Mouse (Mus musculus) midbrain, embryonic 11.5 days (tissue): Measurements from ENCODE around the gene Ncor2. TPM values are rescaled to one million over a fixed set of nuclear protein-coding genes. Genes with fewer than 3 reads are reported as not detected.

Source experiments
- ATAC-seq: fragments of 200-750 bp; cut with Nextera tagmentation; 2 replicates; pipeline ENCODE4 v1.8.0; 2017; ENCODE audit warnings: moderate TSS enrichment, moderate library complexity; ENCODE audit not compliant: low FRiP score
- DNase-seq: peaks from one replicate; pipeline ENCODE4 v3.0.0; 2015; ENCODE audit warnings: low spot score; ENCODE audit errors: missing footprints
- H3K27ac ChIP-seq: fragments of 300-500 bp; sonication (generic); 2 replicates; pipeline ENCODE4 v1.5.1; 2014; ENCODE audit warnings: low read depth, low read length
- H3K27me3 ChIP-seq: fragments of 300-500 bp; sonication (generic); 2 replicates; pipeline ENCODE4 v1.6.1; 2014; ENCODE audit warnings: mild to moderate bottlenecking, low read length, moderate library complexity, mixed read lengths; ENCODE audit not compliant: control insufficient read depth, insufficient read depth
- H3K36me3 ChIP-seq: fragments of 300-500 bp; sonication (generic); 2 replicates; pipeline ENCODE4 v1.6.1; 2014; ENCODE audit warnings: mild to moderate bottlenecking, low read length, moderate library complexity, mixed read lengths; ENCODE audit not compliant: control insufficient read depth, insufficient read depth
- H3K4me1 ChIP-seq: fragments of 300-500 bp; sonication (generic); 2 replicates; pipeline ENCODE4 v1.6.1; 2014; ENCODE audit warnings: low read length; ENCODE audit not compliant: control insufficient read depth, insufficient read depth
- H3K4me2 ChIP-seq: fragments of 300-500 bp; sonication (generic); 2 replicates; pipeline ENCODE4 v1.6.1; 2014; ENCODE audit warnings: mild to moderate bottlenecking, moderate library complexity
- H3K4me3 ChIP-seq: fragments of 300-500 bp; sonication (generic); 2 replicates; pipeline ENCODE4 v1.5.1; 2014; ENCODE audit warnings: low read depth, low read length
- H3K9ac ChIP-seq: fragments of 300-500 bp; sonication (generic); 2 replicates; pipeline ENCODE4 v1.6.1; 2014; ENCODE audit warnings: low read length
- H3K9me3 ChIP-seq: fragments of 300-500 bp; sonication (generic); 2 replicates; pipeline ENCODE4 v1.6.1; 2016; ENCODE audit warnings: low read length; ENCODE audit not compliant: control insufficient read depth
- WGBS: fragments of 180-500 bp; shearing (Covaris S2); extraction: QIAGEN DNeasy Blood & Tissue Kit; methylation state at CpG from one replicate; pipeline ENCODE4 v1.1.7; 2014; 5-methylcytosine and 5-hydroxymethylcytosine counted together
- polyA plus RNA-seq: library from polyadenylated mRNA; unstranded; fragments of >200 nt; fragmentation: Nextera tagmentation; extraction: Ambion mirVana; gene quantifications from 2 replicates; pipeline ENCODE4 v1.2.1, GENCODE M21; 2014

Gene Ncor2
- 13.4 and 14.7 TPM in 2 replicates for polyA plus RNA-seq

DNA sequence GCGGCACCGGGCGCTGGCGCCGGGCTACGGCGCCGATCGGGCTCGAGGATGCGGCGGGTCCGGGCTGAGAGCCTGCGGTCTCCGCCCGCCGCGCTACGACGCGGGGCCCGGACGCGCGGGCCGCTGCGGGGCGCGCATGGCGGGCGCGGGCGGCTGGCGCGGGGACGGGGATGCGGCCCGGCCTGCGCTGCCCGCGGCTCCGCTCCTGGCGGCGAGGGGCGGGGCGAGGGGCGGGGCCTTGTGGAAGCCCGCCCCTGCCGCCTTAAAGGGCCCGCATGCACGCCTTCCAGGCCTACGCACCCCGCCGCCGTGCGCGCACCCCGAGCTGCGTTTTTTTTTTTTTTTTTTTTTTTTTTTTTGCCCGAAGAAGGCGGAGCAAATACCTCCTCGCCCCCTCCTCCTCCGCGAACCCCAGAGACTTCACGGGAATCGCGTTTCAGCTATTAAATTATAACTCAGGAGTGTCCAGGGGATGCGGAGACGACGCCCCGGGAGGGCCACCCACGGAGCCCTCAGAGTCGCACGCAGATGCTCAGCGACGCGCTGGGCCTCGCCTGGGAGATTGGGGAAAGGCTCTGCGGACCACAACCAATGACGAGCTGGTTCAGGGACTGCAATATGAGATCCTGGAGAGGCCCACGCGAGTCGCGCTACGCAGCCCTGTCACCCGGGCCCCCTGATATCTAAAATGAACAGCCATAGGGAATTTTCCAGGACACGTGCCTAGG, at the start of gene Ncor2:
Ncor2 (minus strand) TSS at position 213 of the 728 bp plus-strand sequence.
- Histone ChIP-seq H3K4me1 (peaks cover 45% of the 10 kb centered on the region), H3K36me3 (no peaks in the 10 kb centered on the region)

DNA sequence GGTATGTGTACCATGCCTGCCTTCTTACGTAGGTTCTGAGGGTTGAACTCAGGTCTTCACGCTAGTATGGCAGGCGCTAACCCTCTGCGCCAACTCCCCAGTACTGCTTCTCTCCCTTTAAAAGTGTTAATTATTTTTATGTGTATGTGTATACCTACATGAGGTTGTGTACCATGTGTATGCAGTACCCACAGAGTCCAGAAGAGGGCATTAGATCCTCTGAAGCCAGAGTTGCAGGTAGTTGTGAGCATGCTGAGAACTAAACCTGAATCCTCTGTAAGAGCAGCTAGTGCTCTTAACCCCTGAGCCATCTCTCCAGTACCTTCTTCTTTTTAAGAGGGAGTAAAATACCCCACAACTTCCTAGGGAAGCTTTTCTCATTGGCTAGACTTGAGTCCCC, 48.7 kb upstream of the Ncor2 start:
- DNase-seq, result no peak
- H3K4me1 ChIP-seq, result peaks cover 6% of the 10 kb centered on the region
- ATAC-seq, result no peak
- H3K27me3 ChIP-seq, result no peaks in the 10 kb centered on the region
- 97% methylated on average over 4 of the region's 4 CpGs for WGBS
- H3K4me2 ChIP-seq, result no peak overlapping the region
- H3K4me3 ChIP-seq, result no peak overlapping the region
- H3K9ac ChIP-seq, result no peak overlapping the region
- H3K9me3 ChIP-seq, result no peaks in the 10 kb centered on the region
- H3K27ac ChIP-seq, result no peak overlapping the region
- H3K36me3 ChIP-seq, result no peaks in the 10 kb centered on the region

More for the DNA sequence above, at the start of gene Ncor2:
- ATAC-seq (peak; percentile 82), DNase-seq (peak; percentile 99)
- WGBS, result under 1% methylated on average over 63 of the region's 87 CpGs
- peak within 1 kb of the TSS; percentile 90 for H3K4me3 ChIP-seq
- H3K27me3 ChIP-seq, result peaks cover 2% of the 10 kb centered on the region
- H3K9ac ChIP-seq, result peak within 1 kb of the TSS; percentile 86
- H3K27ac ChIP-seq, result peak within 1 kb of the TSS; percentile 86
- H3K9me3 ChIP-seq, result no peaks in the 10 kb centered on the region
- peak within 1 kb of the TSS; percentile 96 for H3K4me2 ChIP-seq

DNA sequence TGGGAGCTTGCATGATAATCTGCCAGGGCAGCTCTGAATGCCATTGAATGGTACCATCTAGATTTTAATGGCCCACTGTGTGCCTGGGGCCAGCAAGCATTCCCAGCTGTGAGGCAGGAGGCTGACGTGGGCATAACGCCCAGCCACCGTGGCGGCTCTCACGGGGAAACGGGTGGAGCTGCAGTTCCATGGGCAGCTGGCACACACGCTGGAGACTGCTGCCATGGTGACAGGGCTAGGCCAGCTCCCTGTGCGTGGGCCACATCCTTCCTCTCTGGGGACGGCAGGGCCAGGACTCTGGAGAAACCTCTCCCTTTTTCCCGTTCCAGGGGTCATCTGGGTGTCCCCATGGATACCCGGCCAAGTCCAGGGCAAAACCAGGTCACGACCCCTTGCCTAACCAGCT, 47.2 kb upstream of the Ncor2 start:
- no peak for ATAC-seq
- peaks cover 6% of the 10 kb centered on the region for H3K4me1 ChIP-seq
- H3K4me3 ChIP-seq, result no peak overlapping the region
- no peaks in the 10 kb centered on the region for H3K9me3 ChIP-seq
- no peak overlapping the region for H3K27ac ChIP-seq
- no peaks in the 10 kb centered on the region for H3K27me3 ChIP-seq
- no peak overlapping the region for H3K4me2 ChIP-seq
- H3K36me3 ChIP-seq, result no peaks in the 10 kb centered on the region
- WGBS, result 74% methylated on average over 12 of the region's 12 CpGs
- no peak for DNase-seq
- H3K9ac ChIP-seq, result no peak overlapping the region

DNA sequence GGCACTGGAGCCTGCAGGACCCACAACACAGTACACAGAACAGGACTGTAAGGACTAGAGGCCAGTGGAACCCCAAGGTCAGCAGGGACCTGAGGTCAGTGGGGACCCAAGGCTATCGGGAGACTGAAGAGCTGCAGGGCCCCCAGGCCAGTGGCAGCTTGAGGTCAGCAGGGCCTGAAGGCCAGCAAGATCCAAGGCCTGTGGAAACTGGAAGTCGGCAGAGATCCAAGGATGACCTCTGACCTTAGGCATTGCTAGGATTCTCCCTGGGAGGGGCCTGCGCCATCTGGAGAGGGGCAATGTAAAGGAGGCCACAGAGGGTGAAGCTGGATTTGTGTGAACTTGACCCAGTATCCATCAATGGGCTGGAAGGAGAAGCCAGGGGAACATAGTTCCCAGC, 45.9 kb upstream of the Ncor2 start:
- Histone ChIP-seq H3K4me3 (no peak overlapping the region), H3K36me3 (no peaks in the 10 kb centered on the region), H3K4me2 (no peak overlapping the region), H3K27ac (no peak overlapping the region), H3K27me3 (no peaks in the 10 kb centered on the region), H3K9ac (no peak overlapping the region), H3K4me1 (peaks cover 6% of the 10 kb centered on the region), H3K9me3 (no peaks in the 10 kb centered on the region)
- WGBS, result 24% methylated on average over 3 of the region's 3 CpGs
- DNase-seq (no peak), ATAC-seq (no peak)

DNA sequence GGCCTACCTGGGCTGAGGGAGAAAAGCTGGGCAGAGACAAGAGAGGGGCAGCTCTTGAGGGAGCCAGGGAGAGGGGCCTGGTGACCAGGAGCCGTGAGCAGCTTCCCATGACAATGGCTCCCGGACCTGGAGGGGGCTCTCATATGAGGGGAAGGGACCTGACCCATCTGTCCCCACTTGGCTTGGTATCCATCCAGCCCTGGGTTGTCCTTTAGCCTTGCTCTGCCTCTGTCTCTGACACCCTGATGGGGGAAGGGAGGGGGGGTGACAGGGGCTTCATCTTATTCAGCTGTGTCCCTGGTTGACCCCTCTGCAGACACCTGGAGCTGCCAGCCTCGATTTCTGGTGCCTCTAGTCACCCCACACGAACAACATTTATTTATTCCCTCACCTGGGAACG, 44.9 kb upstream of the Ncor2 start:
- Histone ChIP-seq H3K27me3 (no peaks in the 10 kb centered on the region), H3K4me1 (peaks cover 6% of the 10 kb centered on the region), H3K27ac (no peak overlapping the region), H3K36me3 (no peaks in the 10 kb centered on the region), H3K9me3 (no peaks in the 10 kb centered on the region), H3K4me2 (no peak overlapping the region), H3K4me3 (no peak overlapping the region), H3K9ac (no peak overlapping the region)
- WGBS, result 71% methylated on average over 5 of the region's 5 CpGs
- DNase-seq (no peak), ATAC-seq (no peak)

DNA sequence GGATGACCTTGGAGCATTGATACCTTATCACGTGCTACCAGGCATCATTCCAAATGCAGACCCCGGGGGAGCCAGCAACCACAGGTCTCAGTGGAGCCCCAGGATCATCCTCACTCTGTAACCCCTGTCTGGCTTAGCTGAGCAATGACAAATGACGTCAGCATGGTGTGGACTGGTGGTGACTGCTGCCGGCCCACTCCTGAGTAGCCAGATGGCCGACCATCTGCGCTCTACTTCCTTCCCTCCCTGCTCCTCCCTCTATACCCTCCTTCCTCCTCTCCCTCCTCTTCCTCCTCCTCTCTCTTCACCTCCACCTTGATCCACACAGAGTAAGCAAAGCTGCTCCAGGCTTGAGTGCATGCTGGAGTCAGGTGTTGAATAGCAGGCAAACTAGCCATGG, 43.7 kb upstream of the Ncor2 start:
- WGBS, result 74% methylated on average over 6 of the region's 6 CpGs
- no peak overlapping the region for H3K4me3 ChIP-seq

DNA sequence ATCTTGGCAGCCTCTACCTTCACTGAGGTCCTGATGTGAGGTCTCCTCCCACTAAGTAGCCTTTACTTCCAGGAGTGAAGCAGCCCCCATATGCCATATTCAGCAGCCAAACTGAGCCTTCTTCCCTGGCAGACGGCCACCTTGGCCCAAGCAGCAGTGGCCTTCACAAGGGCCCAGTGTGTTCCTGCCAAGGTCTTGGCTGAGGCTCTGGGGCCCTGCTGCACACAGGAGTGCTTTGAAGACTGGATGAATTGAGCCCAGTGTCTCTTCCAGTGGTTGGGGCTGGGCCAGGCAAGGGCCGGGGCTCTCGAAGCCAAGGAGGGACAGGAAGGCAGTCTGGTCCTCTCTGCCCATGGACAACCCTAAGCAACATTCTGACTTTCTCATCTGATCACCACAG, 42.8 kb upstream of the Ncor2 start:
- 82% methylated on average over 3 of the region's 3 CpGs for whole genome bisulfite sequencing
- Histone ChIP-seq H3K4me3 (no peak overlapping the region), H3K9me3 (no peaks in the 10 kb centered on the region), H3K9ac (no peak overlapping the region), H3K27ac (no peak overlapping the region), H3K27me3 (no peaks in the 10 kb centered on the region), H3K36me3 (no peaks in the 10 kb centered on the region), H3K4me1 (peaks cover 13% of the 10 kb centered on the region), H3K4me2 (no peak overlapping the region)
- DNase-seq (no peak), ATAC-seq (no peak)

More for the DNA sequence above, 43.7 kb upstream of the Ncor2 start:
- Histone ChIP-seq H3K36me3 (no peaks in the 10 kb centered on the region), H3K4me1 (peaks cover 8% of the 10 kb centered on the region), H3K9me3 (no peaks in the 10 kb centered on the region), H3K27me3 (no peaks in the 10 kb centered on the region), H3K27ac (no peak overlapping the region), H3K4me2 (no peak overlapping the region), H3K9ac (no peak overlapping the region)
- DNase-seq (no peak), ATAC-seq (peak; percentile 47; the same call in 1 of the 2 replicates)

DNA sequence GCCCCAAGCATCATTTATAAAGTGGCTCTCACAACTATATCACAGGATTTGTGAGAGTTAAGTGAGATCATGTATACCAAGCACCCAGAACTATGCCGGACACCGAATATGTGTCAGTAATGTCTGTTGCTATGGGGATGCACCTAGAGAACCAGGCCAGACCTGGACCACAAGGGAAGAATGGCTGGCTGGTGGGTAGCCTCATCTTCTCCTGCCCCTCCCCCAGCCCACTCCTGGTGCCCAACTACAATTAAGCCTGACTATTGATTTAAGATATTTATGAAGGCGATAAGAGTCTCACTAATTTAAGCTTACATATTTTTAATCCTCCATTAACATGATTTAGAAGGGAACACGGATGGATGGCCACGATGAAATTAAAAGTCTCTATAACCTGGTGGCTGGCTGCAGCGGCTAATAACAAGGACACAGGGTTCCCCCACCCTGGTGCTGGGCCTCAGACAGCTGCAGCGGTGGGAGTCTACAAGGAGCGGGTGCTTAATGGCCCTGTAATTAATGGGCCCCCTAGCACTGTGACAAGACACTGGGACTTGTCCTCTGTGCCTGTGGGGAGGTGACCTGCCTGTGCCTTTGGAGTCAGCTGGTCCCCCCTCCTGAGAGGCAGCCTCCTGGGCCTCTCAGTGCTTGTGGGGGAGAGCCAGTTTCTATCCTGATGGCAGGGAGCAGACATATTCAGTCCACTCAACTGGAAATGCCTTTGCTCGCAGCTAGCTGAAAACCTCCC, 38.6 kb upstream of the Ncor2 start:
- peak overlapping the region; percentile 16; the same call in 1 of the 2 replicates for H3K9ac ChIP-seq
- no peak for DNase-seq
- no peak overlapping the region for H3K4me3 ChIP-seq
- no peaks in the 10 kb centered on the region for H3K36me3 ChIP-seq
- no peaks in the 10 kb centered on the region for H3K9me3 ChIP-seq
- peaks cover 17% of the 10 kb centered on the region for H3K4me1 ChIP-seq
- WGBS, result 70% methylated on average over 9 of the region's 9 CpGs
- H3K27ac ChIP-seq, result peak overlapping the region; percentile 44; the same call in 1 of the 2 replicates
- no peak for ATAC-seq
- H3K4me2 ChIP-seq, result no peak overlapping the region
- H3K27me3 ChIP-seq, result no peaks in the 10 kb centered on the region

DNA sequence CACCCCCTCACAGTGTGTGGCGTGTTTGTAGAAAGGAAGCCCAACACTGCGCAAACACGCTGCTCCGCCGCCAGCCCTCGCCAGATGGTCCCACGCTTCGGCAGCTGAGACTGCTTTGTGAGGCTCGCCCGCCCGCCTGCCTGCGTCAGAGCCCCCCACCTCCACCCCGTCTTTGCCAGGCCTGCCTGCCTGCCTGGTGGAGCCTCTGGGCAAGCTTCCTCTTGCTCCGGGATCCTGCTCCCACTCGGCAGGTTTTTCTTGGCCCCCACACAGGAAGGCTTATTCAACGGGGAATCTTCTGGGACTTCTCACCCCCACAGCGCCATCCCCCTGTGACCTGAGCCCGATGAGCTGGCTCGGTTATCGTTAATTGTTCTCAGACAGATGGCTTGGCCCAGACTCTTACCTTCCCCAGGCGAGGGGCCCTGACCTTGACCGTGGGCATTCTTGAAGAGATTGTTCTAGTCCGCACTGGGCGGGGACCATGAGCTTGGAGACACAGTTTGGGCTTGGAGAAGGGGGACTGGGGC, 37.0 kb upstream of the Ncor2 start:
- H3K36me3 ChIP-seq, result no peaks in the 10 kb centered on the region
- no peaks in the 10 kb centered on the region for H3K9me3 ChIP-seq
- peaks cover 17% of the 10 kb centered on the region for H3K4me1 ChIP-seq
- peak overlapping the region; percentile 48 for H3K9ac ChIP-seq
- H3K4me3 ChIP-seq, result no peak overlapping the region
- DNase-seq (peak; percentile 92), ATAC-seq (peak; percentile 90)
- peak overlapping the region; percentile 31 for H3K4me2 ChIP-seq
- WGBS, result 8% methylated on average over 24 of the region's 24 CpGs
- H3K27ac ChIP-seq, result peak overlapping the region; percentile 38
- H3K27me3 ChIP-seq, result no peaks in the 10 kb centered on the region
